Mouse (Mus musculus) hindbrain, embryonic 16.5 days (tissue): Measurements from ENCODE around the gene Hmga1. TPM values are rescaled to one million over a fixed set of nuclear protein-coding genes. Genes with fewer than 3 reads are reported as not detected.

ENCODE experiments used
- ATAC-seq: fragments of 200-750 bp; cut with Nextera tagmentation; 2 replicates; pipeline ENCODE4 v1.8.0; 2017; ENCODE audit warnings: moderate TSS enrichment, moderate library complexity
- H3K27ac ChIP-seq: fragments of 300-500 bp; sonication (generic); 2 replicates; pipeline ENCODE4 v1.5.1; 2014; ENCODE audit warnings: low read depth, mild to moderate bottlenecking, control low read depth, low read length, moderate library complexity
- H3K27me3 ChIP-seq: fragments of 300-500 bp; sonication (generic); replicated peaks from 2 replicates; pipeline ENCODE4 v1.6.1; 2014; ENCODE audit warnings: low read length; ENCODE audit not compliant: control insufficient read depth, insufficient read depth
- H3K36me3 ChIP-seq: fragments of 300-500 bp; sonication (generic); 2 replicates; pipeline ENCODE4 v1.6.1; 2014; ENCODE audit warnings: mild to moderate bottlenecking, low read length, moderate library complexity, mixed read lengths; ENCODE audit not compliant: control insufficient read depth, insufficient read depth
- H3K4me1 ChIP-seq: fragments of 300-500 bp; sonication (generic); 2 replicates; pipeline ENCODE4 v1.6.1; 2014; ENCODE audit warnings: low read depth, low read length; ENCODE audit not compliant: control insufficient read depth, insufficient read depth
- H3K4me2 ChIP-seq: fragments of 300-500 bp; sonication (generic); 2 replicates; pipeline ENCODE4 v1.6.1; 2014; ENCODE audit warnings: mild to moderate bottlenecking, low read length, control low read depth, moderate library complexity
- H3K4me3 ChIP-seq: fragments of 300-500 bp; sonication (generic); 2 replicates; pipeline ENCODE4 v1.5.1; 2014; ENCODE audit warnings: mild to moderate bottlenecking, low read length, control low read depth, moderate library complexity
- H3K9ac ChIP-seq: fragments of 300-500 bp; sonication (generic); 2 replicates; pipeline ENCODE4 v1.6.1; 2014; ENCODE audit warnings: low read depth, mild to moderate bottlenecking, control low read depth, low read length, moderate library complexity
- H3K9me3 ChIP-seq: fragments of 300-500 bp; sonication (generic); 2 replicates; pipeline ENCODE4 v1.6.1; 2014; ENCODE audit warnings: mild to moderate bottlenecking, low read length, moderate library complexity; ENCODE audit not compliant: control insufficient read depth
- WGBS: fragments of 180-500 bp; shearing (Covaris S2); extraction: QIAGEN DNeasy Blood & Tissue Kit; methylation state at CpG from one replicate; pipeline ENCODE4 v1.1.7; 2014; 5-methylcytosine and 5-hydroxymethylcytosine counted together
- polyA plus RNA-seq: library from polyadenylated mRNA; unstranded; fragments of >200 nt; fragmentation: Nextera tagmentation; extraction: Ambion mirVana; gene quantifications from 2 replicates; pipeline ENCODE4 v1.2.1, GENCODE M21; 2015

Gene Hmga1
- polyA plus RNA-seq, 1 experiment from 2014 or later = 144 TPM

DNA sequence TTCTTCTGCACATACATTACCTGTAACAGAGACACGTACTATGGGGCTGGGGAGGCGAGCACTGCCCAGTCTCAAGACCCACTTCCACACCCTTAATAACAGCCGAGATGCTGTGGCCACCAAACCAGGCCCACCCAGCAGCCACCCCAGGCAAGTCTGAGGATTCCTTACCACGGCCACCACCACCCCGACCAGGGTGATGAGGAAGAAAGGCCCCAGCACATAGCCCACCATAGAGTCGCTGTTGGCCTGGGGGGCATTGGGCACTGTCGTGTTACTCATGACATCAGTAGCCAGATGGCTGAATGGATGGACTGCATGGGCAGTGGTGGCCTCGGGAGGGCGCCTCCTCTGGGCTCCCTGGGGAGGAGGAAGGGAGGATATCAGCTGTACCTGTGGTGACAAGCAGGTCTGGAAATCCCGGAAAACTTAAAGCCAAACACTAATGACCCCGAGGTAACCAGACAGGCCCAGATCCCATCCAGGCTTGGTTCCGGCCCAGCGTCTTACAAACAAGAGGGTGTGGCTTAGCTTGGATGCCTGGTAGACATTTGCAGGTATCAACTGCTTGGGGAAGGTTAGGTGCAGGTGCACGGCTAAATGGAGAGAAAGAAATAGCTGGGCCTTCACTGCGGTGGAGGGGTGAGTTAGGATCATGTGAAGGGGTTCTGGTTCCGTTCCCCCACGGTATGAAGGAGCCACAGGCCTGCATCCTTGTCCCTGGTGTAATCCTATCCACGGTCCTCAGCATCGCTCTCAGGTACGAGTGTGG lies 8.3 kb downstream of the Hmga1 start:
- Histone ChIP-seq H3K27ac (peak overlapping the region; percentile 77), H3K36me3 (0 out of 2 replicates have a peak, but pooled peaks cover 3% of the 10 kb centered on the region), H3K4me3 (peak overlapping the region; percentile 76), H3K9ac (peak overlapping the region; percentile 81), H3K27me3 (no peaks in the 10 kb centered on the region), H3K4me1 (peaks cover 19% of the 10 kb centered on the region), H3K9me3 (no peaks in the 10 kb centered on the region), H3K4me2 (peak overlapping the region; percentile 90)
- no peak for ATAC-seq
- WGBS = 15% methylated on average over 20 of the region's 20 CpGs

DNA sequence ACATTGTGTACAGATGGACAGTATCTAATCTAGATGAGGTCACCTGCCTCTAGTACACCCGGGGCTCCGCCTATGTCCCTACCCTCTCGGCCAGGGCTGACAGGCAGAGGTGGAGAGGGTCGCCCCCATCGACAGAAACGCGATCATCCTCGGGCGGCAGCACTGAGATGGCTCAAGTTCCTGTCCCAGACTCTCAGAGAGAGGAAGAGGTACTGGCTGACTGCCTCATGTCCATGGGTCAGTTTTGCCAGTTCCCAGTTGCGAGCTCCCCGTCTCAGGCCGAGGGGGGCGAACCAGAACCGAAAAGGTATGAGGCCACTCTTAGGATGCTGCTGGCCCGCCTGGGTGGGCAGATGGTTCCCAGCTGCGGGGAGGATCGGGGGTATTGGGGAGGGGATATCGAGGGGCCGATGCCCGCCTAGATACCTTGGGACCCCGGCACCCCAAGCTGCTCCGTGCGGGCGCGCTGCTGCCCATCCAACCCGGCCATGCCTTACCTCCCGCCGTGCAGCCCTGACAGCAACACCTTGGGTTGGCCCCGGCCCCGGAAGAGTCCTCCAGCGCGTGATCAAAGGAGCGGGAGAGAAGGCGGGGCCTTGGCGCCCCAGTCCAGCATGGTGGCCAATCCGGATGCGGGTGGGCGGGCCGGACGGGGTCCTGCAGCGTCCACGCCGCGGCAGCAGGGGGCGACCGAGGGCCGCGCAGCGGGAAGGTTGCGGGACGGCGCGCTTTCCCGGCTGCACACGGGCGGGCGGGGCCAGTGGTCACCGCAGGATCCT lies 9.1 kb downstream of the Hmga1 start, which contains the start of gene AI413582:
Gene AI413582, minus strand, starts transcription at position 594 of the 779 bp plus-strand sequence.
- under 1% methylated on average over 48 of the region's 58 CpGs for WGBS
- H3K9me3 ChIP-seq = no peaks in the 10 kb centered on the region

DNA sequence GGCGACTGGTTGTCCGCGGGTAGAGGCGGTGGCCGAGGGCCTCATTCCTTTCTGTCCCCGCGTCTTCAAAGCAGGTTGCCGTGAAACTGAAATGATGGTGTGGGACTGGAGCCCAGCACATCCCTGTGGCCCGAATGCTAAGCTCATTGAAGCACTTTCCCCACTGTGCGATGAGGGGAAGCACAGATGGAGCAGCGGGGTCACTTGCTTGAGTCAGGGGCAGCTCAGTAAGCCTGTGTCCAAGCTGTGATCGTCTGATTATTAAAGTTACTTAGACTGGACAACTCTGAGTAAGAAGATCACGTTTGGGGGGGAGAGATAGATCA lies 9.6 kb downstream of the Hmga1 start:
- Histone ChIP-seq H3K4me3 (peak overlapping the region; percentile 76), H3K9me3 (no peaks in the 10 kb centered on the region), H3K4me2 (peak overlapping the region; percentile 90), H3K27ac (peak overlapping the region; percentile 75), H3K4me1 (peaks cover 19% of the 10 kb centered on the region), H3K27me3 (no peaks in the 10 kb centered on the region), H3K36me3 (0 out of 2 replicates have a peak, but pooled peaks cover 3% of the 10 kb centered on the region), H3K9ac (peak overlapping the region; percentile 74)
- WGBS = under 1% methylated on average over 13 of the region's 13 CpGs
- no peak for ATAC-seq

More for the DNA sequence above, 9.1 kb downstream of the Hmga1 start, which contains the start of gene AI413582:
- Histone ChIP-seq H3K4me1 (peaks cover 19% of the 10 kb centered on the region), H3K27ac (peak within 1 kb of the TSS; percentile 77), H3K4me2 (peak within 1 kb of the TSS; percentile 90), H3K4me3 (peak within 1 kb of the TSS; percentile 76), H3K9ac (peak within 1 kb of the TSS; percentile 81), H3K36me3 (0 out of 2 replicates have a peak, but pooled peaks cover 3% of the 10 kb centered on the region), H3K27me3 (no peaks in the 10 kb centered on the region)
- ATAC-seq = peak; percentile 95

DNA sequence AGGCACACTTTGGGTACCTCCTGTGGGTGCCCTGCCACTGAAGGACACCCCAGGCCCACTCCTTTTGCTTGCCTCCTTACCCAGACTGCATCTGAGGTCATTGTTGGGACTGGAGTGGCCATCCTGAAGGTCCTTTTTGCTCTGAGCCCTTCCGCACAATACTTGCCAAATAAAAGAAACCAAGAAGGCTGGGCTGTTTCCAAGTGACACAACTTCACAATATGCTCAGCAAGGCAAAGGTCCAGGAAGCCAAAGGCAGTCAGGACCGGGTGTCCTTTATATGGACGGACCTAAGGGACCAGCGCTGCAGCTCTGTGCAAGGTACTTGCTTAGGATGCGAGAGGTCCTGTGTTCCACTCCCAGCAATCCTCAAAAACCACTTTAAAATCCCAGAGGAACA lies 11.9 kb downstream of the Hmga1 start:
- Histone ChIP-seq H3K9me3 (no peaks in the 10 kb centered on the region), H3K4me1 (peaks cover 19% of the 10 kb centered on the region), H3K4me2 (no peak overlapping the region), H3K36me3 (no peaks in the 10 kb centered on the region), H3K9ac (no peak overlapping the region), H3K4me3 (no peak overlapping the region), H3K27me3 (no peaks in the 10 kb centered on the region), H3K27ac (no peak overlapping the region)
- 83% methylated on average over 5 of the region's 5 CpGs for whole genome bisulfite sequencing
- ATAC-seq = no peak

DNA sequence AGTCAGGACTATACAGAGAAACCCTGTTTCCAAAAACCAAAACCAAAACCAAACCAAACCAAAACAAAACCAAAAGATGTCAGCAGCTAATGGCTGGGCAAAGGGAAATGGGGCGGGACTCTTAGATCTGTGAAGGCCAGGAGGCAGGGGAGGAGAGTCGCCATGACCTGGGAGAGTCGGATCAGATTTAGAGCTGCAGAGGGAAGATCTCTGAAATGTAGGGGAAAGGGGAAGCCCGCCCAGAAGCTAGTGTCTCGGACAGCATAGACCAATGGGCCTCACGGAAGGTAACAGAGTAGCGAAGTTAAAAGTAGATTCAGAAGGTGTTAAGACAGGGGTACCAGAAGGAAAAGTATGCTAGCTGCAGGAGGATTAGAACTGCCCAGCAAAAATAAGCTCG lies 15.0 kb downstream of the Hmga1 start:
- H3K4me1 ChIP-seq = peaks cover 7% of the 10 kb centered on the region
- no peak overlapping the region for H3K27ac ChIP-seq
- no peak overlapping the region for H3K9ac ChIP-seq
- ATAC-seq = no peak
- no peaks in the 10 kb centered on the region for H3K9me3 ChIP-seq
- H3K27me3 ChIP-seq = no peaks in the 10 kb centered on the region
- H3K4me3 ChIP-seq = no peak overlapping the region
- H3K4me2 ChIP-seq = no peak overlapping the region
- WGBS = 75% methylated on average over 8 of the region's 8 CpGs
- peaks cover 6% of the 10 kb centered on the region; the same call in 1 of the 2 replicates for H3K36me3 ChIP-seq

DNA sequence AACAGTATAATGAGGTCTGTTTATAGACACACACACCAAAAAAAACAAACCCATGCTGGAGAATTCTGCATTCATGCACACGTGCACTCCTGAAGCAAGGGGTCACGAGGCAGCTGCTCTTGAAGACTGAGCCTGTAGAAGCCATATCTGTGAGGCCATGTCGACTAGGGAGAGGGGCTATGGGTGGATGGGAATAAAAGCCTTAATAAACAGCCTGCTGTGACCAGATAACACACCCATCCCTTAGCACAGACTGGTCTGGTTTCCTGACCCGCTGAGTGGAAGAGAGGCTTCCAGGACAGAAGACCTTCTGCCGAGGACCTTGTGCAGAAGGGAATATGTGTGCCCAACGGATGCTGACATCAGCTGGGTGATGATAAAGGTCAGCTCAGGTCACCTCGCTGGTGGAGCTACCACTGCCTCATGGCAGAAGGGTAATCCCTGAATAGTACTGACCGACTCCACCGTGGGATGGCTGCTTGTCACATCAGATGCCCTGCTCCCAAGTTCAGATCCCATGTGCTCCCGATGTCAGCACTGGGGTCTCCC lies 17.5 kb downstream of the Hmga1 start:
- Histone ChIP-seq H3K4me1 (peaks cover 2% of the 10 kb centered on the region; the same call in 1 of the 2 replicates), H3K9ac (no peak overlapping the region), H3K36me3 (peaks cover 11% of the 10 kb centered on the region; the same call in 1 of the 2 replicates), H3K4me2 (no peak overlapping the region), H3K9me3 (no peaks in the 10 kb centered on the region), H3K27ac (no peak overlapping the region), H3K4me3 (no peak overlapping the region), H3K27me3 (no peaks in the 10 kb centered on the region)
- WGBS = 84% methylated on average over 10 of the region's 10 CpGs
- no peak for ATAC-seq

DNA sequence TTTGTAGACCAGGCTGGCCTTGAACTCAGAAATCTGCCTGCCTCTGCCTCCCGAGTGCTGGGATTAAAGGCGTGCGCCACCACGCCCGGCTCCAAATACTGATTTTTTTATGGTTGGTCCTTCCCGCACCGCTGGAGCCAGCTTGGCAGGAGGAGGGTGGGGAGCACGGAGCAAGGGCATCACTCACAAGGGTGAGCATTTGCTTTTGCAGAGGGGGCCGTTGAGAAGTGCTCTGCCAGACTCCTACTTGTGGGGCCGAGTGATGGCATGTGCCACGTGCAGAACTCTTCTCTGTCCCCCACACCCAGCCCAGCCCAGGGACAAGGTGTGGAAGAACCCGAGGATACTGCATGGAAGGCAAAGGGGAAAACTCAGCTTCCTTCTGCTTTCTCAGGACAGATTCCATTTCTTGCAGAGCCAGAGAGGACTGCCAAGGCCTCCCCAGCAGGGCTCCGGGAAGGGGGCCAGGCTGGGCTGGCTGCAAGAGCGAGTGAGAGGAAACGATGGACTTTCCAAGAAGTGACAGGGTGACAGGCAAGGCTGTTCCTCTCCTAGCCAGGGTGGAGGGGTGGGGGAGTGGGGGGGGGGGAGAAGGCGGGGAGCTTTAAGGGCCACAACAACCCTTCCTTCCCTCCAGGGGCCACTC lies 18.3 kb downstream of the Hmga1 start:
- Histone ChIP-seq H3K36me3 (peaks cover 15% of the 10 kb centered on the region), H3K4me2 (no peak overlapping the region), H3K27me3 (no peaks in the 10 kb centered on the region), H3K9ac (no peak overlapping the region), H3K4me3 (no peak overlapping the region), H3K4me1 (peaks cover 2% of the 10 kb centered on the region; the same call in 1 of the 2 replicates), H3K9me3 (no peaks in the 10 kb centered on the region), H3K27ac (peak overlapping the region; percentile 73; the same call in 1 of the 2 replicates)
- ATAC-seq = peak; percentile 73
- WGBS = 83% methylated on average over 15 of the region's 16 CpGs

DNA sequence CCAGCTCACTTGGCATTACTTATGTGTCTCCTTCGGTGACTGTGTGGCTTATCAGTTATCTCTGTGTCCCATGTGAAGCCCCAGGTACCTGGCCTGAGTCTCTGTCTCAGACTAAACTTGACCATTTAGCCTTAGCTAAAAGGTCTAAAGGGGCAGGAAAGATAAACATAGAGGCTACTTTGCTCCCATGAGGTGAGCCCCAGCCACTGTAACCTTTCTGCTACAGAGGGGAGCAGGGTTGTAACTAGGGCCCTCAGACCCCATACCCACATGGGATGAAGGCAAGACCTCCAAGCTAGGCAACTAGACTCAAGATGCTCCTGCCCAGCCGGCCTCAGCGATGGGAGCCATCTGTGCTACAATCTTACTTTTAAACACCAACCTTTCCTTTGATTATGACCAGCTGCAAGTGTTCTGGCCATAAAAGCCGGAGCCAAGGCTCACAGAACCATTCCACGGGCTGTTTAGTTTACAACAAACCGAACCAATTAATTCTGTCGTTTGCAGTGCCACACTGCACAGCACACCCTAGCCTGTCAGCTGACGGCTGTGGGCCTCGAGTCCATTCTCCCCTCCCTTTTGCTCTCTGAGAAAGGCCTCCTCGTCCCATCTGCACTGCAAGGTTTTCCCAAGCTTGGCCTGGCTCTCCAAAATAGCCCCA lies 18.9 kb downstream of the Hmga1 start:
- no peaks in the 10 kb centered on the region for H3K27me3 ChIP-seq
- H3K4me3 ChIP-seq = no peak overlapping the region
- no peak overlapping the region for H3K9ac ChIP-seq
- H3K9me3 ChIP-seq = no peaks in the 10 kb centered on the region
- no peak for ATAC-seq
- peaks cover 19% of the 10 kb centered on the region for H3K36me3 ChIP-seq
- peak overlapping the region; percentile 63; the same call in 1 of the 2 replicates for H3K27ac ChIP-seq
- WGBS = 80% methylated on average over 10 of the region's 10 CpGs
- H3K4me1 ChIP-seq = peaks cover 2% of the 10 kb centered on the region; the same call in 1 of the 2 replicates
- no peak overlapping the region for H3K4me2 ChIP-seq
